Mouse (Mus musculus) CH12.LX (cell line): ENCODE results near the gene Pvalb.

Source experiments
- CTCF ChIP-seq, 2 experiments: IDR thresholded peaks in 1 of 2; conservative IDR thresholded peaks in 1 of 2; 2 replicates each; pipeline ENCODE4 v1.5.1; 2011 to 2012; ENCODE audit warnings: low read depth in 2 of 2, low read length in 2 of 2, improper control_type of control experiment in 1 of 2, inconsistent platforms in 1 of 2, mild to moderate bottlenecking in 1 of 2, moderate library complexity in 1 of 2
- EP300 ChIP-seq: IDR thresholded peaks from 2 replicates; pipeline ENCODE4 v1.6.1; 2011; ENCODE audit warnings: low read length, improper control_type of control experiment
- KAT2A ChIP-seq: IDR thresholded peaks from 2 replicates; pipeline ENCODE4 v1.6.1; 2012; ENCODE audit warnings: low read length, improper control_type of control experiment, inconsistent platforms; ENCODE audit not compliant: insufficient replicate concordance
- MAX ChIP-seq: IDR thresholded peaks from 2 replicates; pipeline ENCODE4 v1.6.1; 2011; ENCODE audit warnings: low read length, improper control_type of control experiment
- MEF2A ChIP-seq: IDR thresholded peaks from 2 replicates; pipeline ENCODE4 v1.6.1; 2014; ENCODE audit warnings: low read depth, mild to moderate bottlenecking, inconsistent platforms, low read length, improper control_type of control experiment, borderline replicate concordance
- MXI1 ChIP-seq: IDR thresholded peaks from 2 replicates; pipeline ENCODE4 v1.6.1; 2011; ENCODE audit warnings: mild to moderate bottlenecking, low read depth, low read length, improper control_type of control experiment
- POLR2A ChIP-seq: IDR thresholded peaks from 2 replicates; pipeline ENCODE4 v1.6.1; 2011; ENCODE audit warnings: low read depth, mild to moderate bottlenecking, improper control_type of control experiment, low read length
- RAD21 ChIP-seq: IDR thresholded peaks from 2 replicates; pipeline ENCODE4 v1.6.1; 2011; ENCODE audit warnings: low read depth, mild to moderate bottlenecking, low read length, improper control_type of control experiment, moderate library complexity
- TCF12 ChIP-seq: IDR thresholded peaks from 2 replicates; pipeline ENCODE4 v1.6.1; 2014; ENCODE audit warnings: low read depth, mild to moderate bottlenecking, inconsistent platforms, low read length, improper control_type of control experiment
- ZC3H11A ChIP-seq: IDR thresholded peaks from 2 replicates; pipeline ENCODE4 v1.6.1; 2012; ENCODE audit warnings: low read depth, mild to moderate bottlenecking, inconsistent platforms, low read length, improper control_type of control experiment

DNA sequence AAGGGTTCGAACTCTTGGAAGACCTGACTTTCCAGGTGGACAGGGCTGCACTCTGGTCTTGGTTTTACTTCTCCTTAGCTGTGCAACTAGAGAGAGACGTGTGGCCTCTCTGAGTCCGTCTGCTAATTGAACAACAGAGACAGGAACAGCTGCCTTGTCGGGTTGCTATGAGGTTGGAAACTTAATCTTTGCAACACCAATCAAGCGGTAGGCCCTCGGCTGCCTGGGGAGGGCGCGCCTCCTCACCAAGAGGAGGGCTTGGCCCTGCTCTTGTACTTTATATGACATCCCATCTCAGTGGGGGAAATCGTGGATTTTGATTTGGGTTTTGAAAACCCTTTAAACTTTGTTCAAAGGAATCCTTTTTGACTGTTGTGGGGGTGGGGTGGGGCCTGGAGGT lies 44.3 kb downstream of the Pvalb start:
- no peak for TF ChIP-seq POLR2A
- TF ChIP-seq EP300 = no peak
- TF ChIP-seq ZC3H11A = no peak
- TF ChIP-seq MAX = no peak
- no peak for TF ChIP-seq KAT2A
- TF ChIP-seq RAD21 = no peak
- no peak for TF ChIP-seq TCF12
- no peak for TF ChIP-seq MEF2A
- no peak for TF ChIP-seq MXI1
- no peak for TF ChIP-seq CTCF (conservative IDR thresholded peaks at IDR 0.05 in 1 of 2, IDR thresholded peaks at IDR 0.05 in 1 of 2; ENCODE audit: low read depth in 2 of 2, low read length in 2 of 2)
